Mouse (Mus musculus) MEL (cell line): ENCODE results near the gene Tspan11.

Experiments used
- BHLHE40 ChIP-seq: IDR thresholded peaks from 2 replicates; pipeline ENCODE4 v1.6.1; 2012; ENCODE audit warnings: low read depth, mild to moderate bottlenecking, inconsistent platforms, low read length, improper control_type of control experiment, borderline replicate concordance
- CHD1 ChIP-seq: IDR thresholded peaks from 2 replicates; pipeline ENCODE4 v1.6.1; 2012; ENCODE audit warnings: low read depth, mild to moderate bottlenecking, inconsistent platforms, low read length, improper control_type of control experiment
- CTCF ChIP-seq, 3 experiments: IDR thresholded peaks in 2 of 3; conservative IDR thresholded peaks in 1 of 3; 2 replicates each; pipeline ENCODE4 v1.5.1; 2011 to 2012; ENCODE audit warnings: low read length in 3 of 3, low read depth in 2 of 3, mild to moderate bottlenecking in 2 of 3, improper control_type of control experiment in 1 of 3, inconsistent platforms in 1 of 3, mixed read lengths in 1 of 3, moderate library complexity in 1 of 3; ENCODE audit not compliant: control insufficient read depth in 1 of 3, insufficient read depth in 1 of 3, poor library complexity in 1 of 3, severe bottlenecking in 1 of 3
- E2F4 ChIP-seq: IDR thresholded peaks from 2 replicates; pipeline ENCODE4 v1.6.1; 2011; ENCODE audit warnings: low read depth, low read length, improper control_type of control experiment, borderline replicate concordance
- EP300 ChIP-seq, 2 experiments: IDR thresholded peaks; 2 replicates each; pipeline ENCODE4 v1.6.1; 2011; ENCODE audit warnings: improper control_type of control experiment in 2 of 2, low read length in 2 of 2, low read depth in 1 of 2, mild to moderate bottlenecking in 1 of 2
- GABPA ChIP-seq: IDR thresholded peaks from 2 replicates; pipeline ENCODE4 v1.6.1; 2012; ENCODE audit warnings: low read depth, mild to moderate bottlenecking, inconsistent platforms, low read length, improper control_type of control experiment, moderate library complexity
- JUND ChIP-seq: IDR thresholded peaks from 2 replicates; pipeline ENCODE4 v1.6.1; 2011; ENCODE audit warnings: low read depth, mild to moderate bottlenecking, improper control_type of control experiment, low read length
- MAFK ChIP-seq: IDR thresholded peaks from 2 replicates; pipeline ENCODE4 v1.6.1; 2011; ENCODE audit warnings: low read depth, mild to moderate bottlenecking, low read length, improper control_type of control experiment, borderline replicate concordance
- MAX ChIP-seq: IDR thresholded peaks from 2 replicates; pipeline ENCODE4 v1.6.1; 2011; ENCODE audit warnings: low read length, improper control_type of control experiment
- MAZ ChIP-seq: IDR thresholded peaks from 2 replicates; pipeline ENCODE4 v1.6.1; 2012; ENCODE audit warnings: low read depth, mild to moderate bottlenecking, inconsistent platforms, low read length, improper control_type of control experiment
- POLR2A ChIP-seq, 2 experiments: IDR thresholded peaks; 2 replicates each; pipeline ENCODE4 v1.6.1; 2011 to 2012; ENCODE audit warnings: low read length in 2 of 2, mild to moderate bottlenecking in 2 of 2, control low read depth in 1 of 2, improper control_type of control experiment in 1 of 2, low read depth in 1 of 2, moderate library complexity in 1 of 2; ENCODE audit not compliant: control insufficient read depth in 1 of 2, insufficient read depth in 1 of 2, poor library complexity in 1 of 2
- SIN3A ChIP-seq: IDR thresholded peaks from 2 replicates; pipeline ENCODE4 v1.6.1; 2012; ENCODE audit warnings: low read length, improper control_type of control experiment, inconsistent platforms
- SMC3 ChIP-seq: IDR thresholded peaks from 2 replicates; pipeline ENCODE4 v1.6.1; 2011; ENCODE audit warnings: low read depth, low read length, improper control_type of control experiment
- UBTF ChIP-seq: IDR thresholded peaks from 2 replicates; pipeline ENCODE4 v1.6.1; 2012; ENCODE audit warnings: low read depth, mild to moderate bottlenecking, inconsistent platforms, low read length, improper control_type of control experiment, moderate library complexity, borderline replicate concordance; ENCODE audit not compliant: insufficient read depth

GRCm38 (mm10) chr6:127900062-127900461 lies 12.7 kb downstream of the Tspan11 start:
- TF ChIP-seq MAX, result no peak
- TF ChIP-seq GABPA, result no peak
- TF ChIP-seq SMC3, result no peak
- no peak for TF ChIP-seq CTCF (IDR thresholded peaks at IDR 0.05 in 2 of 3, conservative IDR thresholded peaks at IDR 0.05 in 1 of 3; ENCODE audit: control insufficient read depth in 1 of 3, insufficient read depth in 1 of 3, low read depth in 2 of 3, low read length in 3 of 3, poor library complexity in 1 of 3, severe bottlenecking in 1 of 3)
- no peak for TF ChIP-seq UBTF
- no peak for TF ChIP-seq BHLHE40
- TF ChIP-seq POLR2A (IDR thresholded peaks at IDR 0.05; ENCODE audit: control insufficient read depth in 1 of 2, insufficient read depth in 1 of 2, low read depth in 1 of 2, low read length in 2 of 2, poor library complexity in 1 of 2), result no peak
- TF ChIP-seq CHD1, result no peak
- TF ChIP-seq EP300 (IDR thresholded peaks at IDR 0.05; ENCODE audit: low read depth in 1 of 2, low read length in 2 of 2), result no peak
- TF ChIP-seq E2F4, result no peak
- TF ChIP-seq MAZ, result no peak
- TF ChIP-seq JUND, result no peak
- TF ChIP-seq MAFK, result no peak
- no peak for TF ChIP-seq SIN3A
